Mouse (Mus musculus) liver, adult 2 months (tissue): Measurements from ENCODE around the gene Fgf18.

Source experiments
- CTCF ChIP-seq: fragments of 200-500 bp; IDR thresholded peaks from 2 replicates; pipeline ENCODE4 v1.5.1; 2011; ENCODE audit warnings: low read depth, low read length, control low read depth
- POLR2A ChIP-seq: fragments of 200-500 bp; IDR thresholded peaks from 2 replicates; pipeline ENCODE4 v1.6.1; 2011; ENCODE audit warnings: low read length, control low read depth; ENCODE audit not compliant: insufficient read depth; ENCODE audit errors: extremely low read depth

DNA sequence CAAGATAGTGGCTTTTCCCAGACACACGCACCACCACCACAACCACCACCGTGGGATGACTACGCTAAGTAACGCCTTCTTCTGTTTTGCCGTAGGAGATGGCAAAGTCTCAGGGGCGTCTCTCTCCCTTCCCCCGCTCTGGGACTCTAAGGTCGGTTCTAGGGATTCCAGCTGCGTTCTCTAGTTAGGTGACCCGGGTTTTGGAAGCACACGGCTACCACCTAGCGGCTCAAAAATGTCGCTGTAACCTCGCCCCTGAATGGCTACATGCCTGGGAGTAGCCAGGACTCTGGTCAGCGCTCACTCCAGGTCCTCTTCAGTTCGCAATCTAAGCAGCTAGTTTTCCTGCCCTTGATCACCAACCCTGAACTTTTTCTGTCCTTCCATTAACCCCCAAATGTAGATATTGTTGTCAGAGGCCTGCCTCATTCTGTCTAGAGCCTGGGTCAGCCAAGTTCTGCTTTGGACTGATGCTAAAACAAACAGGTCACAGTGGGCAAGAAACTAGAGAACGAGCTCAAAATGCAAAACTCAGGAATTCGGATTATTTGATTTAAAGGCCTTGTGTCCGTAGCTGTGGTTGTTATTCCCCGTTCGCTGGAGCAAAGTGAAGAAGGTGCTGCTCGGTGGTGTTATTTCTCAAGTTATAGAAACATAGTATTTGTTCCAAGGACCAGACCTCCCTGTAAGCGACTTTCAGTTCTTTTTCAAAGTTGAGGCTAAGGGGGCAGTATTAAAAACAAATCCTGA is 1.3 kb upstream of the Fgf18 start:
- no peak for TF ChIP-seq POLR2A
- TF ChIP-seq CTCF, result peak; percentile 90
